Mouse (Mus musculus) limb, embryonic 12.5 days (tissue): ENCODE measurements at regions not wholly inside any gene's neighbourhood (a gene's known extent, or its start where the extent isn't known, plus 50 kb on each side); places are given as distances from the start of the nearest gene placed in this dataset.
A peak's percentile ranks its signal among the peaks of the same experiment; 100 is the strongest.

Experiments
- ATAC-seq: fragments of 200-750 bp; cut with Nextera tagmentation; 2 replicates; pipeline ENCODE4 v1.8.0; 2017; ENCODE audit warnings: low read depth, moderate TSS enrichment; ENCODE audit not compliant: insufficient number of reproducible peaks, insufficient read depth, low FRiP score, low TSS enrichment
- H3K27ac ChIP-seq: fragments of 300-500 bp; sonication (generic); 2 replicates; pipeline ENCODE4 v1.5.1; 2016; ENCODE audit warnings: mild to moderate bottlenecking, moderate library complexity
- H3K27me3 ChIP-seq: fragments of 300-500 bp; sonication (generic); 2 replicates; pipeline ENCODE4 v1.6.1; 2016; ENCODE audit warnings: mild to moderate bottlenecking, moderate library complexity
- H3K36me3 ChIP-seq: fragments of 300-500 bp; sonication (generic); 2 replicates; pipeline ENCODE4 v1.6.1; 2016; ENCODE audit warnings: mild to moderate bottlenecking, moderate library complexity
- H3K4me1 ChIP-seq: fragments of 300-500 bp; sonication (generic); replicated peaks from 2 replicates; pipeline ENCODE4 v1.6.1; 2016
- H3K4me2 ChIP-seq: fragments of 300-500 bp; sonication (generic); 2 replicates; pipeline ENCODE4 v1.6.1; 2016; ENCODE audit warnings: mild to moderate bottlenecking, moderate library complexity
- H3K4me3 ChIP-seq: fragments of 300-500 bp; sonication (generic); replicated peaks from 2 replicates; pipeline ENCODE4 v1.5.1; 2016; ENCODE audit warnings: mild to moderate bottlenecking
- H3K9ac ChIP-seq: fragments of 300-500 bp; sonication (generic); replicated peaks from 2 replicates; pipeline ENCODE4 v1.6.1; 2016; ENCODE audit warnings: mild to moderate bottlenecking, moderate library complexity
- H3K9me3 ChIP-seq: fragments of 300-500 bp; sonication (generic); 2 replicates; pipeline ENCODE4 v1.6.1; 2016; ENCODE audit warnings: mild to moderate bottlenecking, moderate library complexity
- WGBS: fragments of 180-500 bp; shearing (Covaris S2); methylation state at CpG from one replicate; pipeline ENCODE4 v1.1.7; 2016; 5-methylcytosine and 5-hydroxymethylcytosine counted together

GRCm38 (mm10) chr9:47962161-47962560 is 199.7 kb upstream of the Nxpe4 start:
- no peaks in the 10 kb centered on the region for H3K27me3 ChIP-seq
- H3K9ac ChIP-seq: no peak overlapping the region
- H3K4me2 ChIP-seq: no peak overlapping the region
- 0 out of 2 replicates have a peak overlapping the region, but pooled peaks have one; percentile 20 for H3K27ac ChIP-seq
- no peaks in the 10 kb centered on the region for H3K36me3 ChIP-seq
- no peaks in the 10 kb centered on the region for H3K9me3 ChIP-seq
- no peak for ATAC-seq
- H3K4me3 ChIP-seq: no peak overlapping the region
- peaks cover 38% of the 10 kb centered on the region for H3K4me1 ChIP-seq
- WGBS: 62% methylated on average over 4 of the region's 4 CpGs

GRCm38 (mm10) chr9:47962589-47962988 is 199.2 kb upstream of the Nxpe4 start:
- Histone ChIP-seq H3K27ac (peak overlapping the region; percentile 53; the same call in 1 of the 2 replicates), H3K27me3 (no peaks in the 10 kb centered on the region)

GRCm38 (mm10) chr9:47973130-47973529 is 188.7 kb upstream of the Nxpe4 start:
- H3K36me3 ChIP-seq: no peaks in the 10 kb centered on the region
- peaks cover 9% of the 10 kb centered on the region; the same call in 1 of the 2 replicates for H3K4me1 ChIP-seq
- no peak overlapping the region for H3K4me2 ChIP-seq
- 50% methylated on average over 12 of the region's 12 CpGs for WGBS
- no peak for ATAC-seq
- no peak overlapping the region for H3K9ac ChIP-seq
- H3K4me3 ChIP-seq: no peak overlapping the region
- H3K27ac ChIP-seq: no peak overlapping the region
- H3K9me3 ChIP-seq: no peaks in the 10 kb centered on the region
- H3K27me3 ChIP-seq: no peaks in the 10 kb centered on the region

More at GRCm38 (mm10) chr9:47962589-47962988, 199.2 kb upstream of the Nxpe4 start:
- Histone ChIP-seq H3K36me3 (no peaks in the 10 kb centered on the region), H3K4me3 (no peak overlapping the region), H3K9ac (no peak overlapping the region), H3K4me1 (peaks cover 38% of the 10 kb centered on the region), H3K4me2 (no peak overlapping the region), H3K9me3 (no peaks in the 10 kb centered on the region)
- WGBS: 28% methylated on average over 4 of the region's 4 CpGs
- ATAC-seq: no peak

GRCm38 (mm10) chr9:47985356-47986111 is 176.3 kb upstream of the Nxpe4 start:
- no peak overlapping the region for H3K9ac ChIP-seq
- no peak for ATAC-seq
- WGBS: 83% methylated on average over 11 of the region's 11 CpGs
- H3K27ac ChIP-seq: no peak overlapping the region
- H3K9me3 ChIP-seq: no peaks in the 10 kb centered on the region
- no peaks in the 10 kb centered on the region for H3K4me1 ChIP-seq
- H3K27me3 ChIP-seq: no peaks in the 10 kb centered on the region
- no peak overlapping the region for H3K4me3 ChIP-seq
- no peaks in the 10 kb centered on the region for H3K36me3 ChIP-seq
- no peak overlapping the region for H3K4me2 ChIP-seq

- Histone ChIP-seq H3K4me2 (no peak overlapping the region), H3K27me3 (no peaks in the 10 kb centered on the region), H3K9me3 (no peaks in the 10 kb centered on the region), H3K27ac (no peak overlapping the region), H3K36me3 (no peaks in the 10 kb centered on the region), H3K9ac (no peak overlapping the region), H3K4me3 (no peak overlapping the region), H3K4me1 (no peaks in the 10 kb centered on the region)
- WGBS: 94% methylated on average over 4 of the region's 4 CpGs
- no peak for ATAC-seq
These were observed 174.6 kb upstream of the Nxpe4 start for GRCm38 (mm10) chr9:47987266-47987665.

GRCm38 (mm10) chr9:47994671-47995070 is 167.2 kb upstream of the Nxpe4 start:
- Histone ChIP-seq H3K4me2 (no peak overlapping the region), H3K27me3 (no peaks in the 10 kb centered on the region), H3K9ac (no peak overlapping the region), H3K9me3 (no peaks in the 10 kb centered on the region), H3K36me3 (no peaks in the 10 kb centered on the region), H3K27ac (no peak overlapping the region), H3K4me3 (no peak overlapping the region), H3K4me1 (no peaks in the 10 kb centered on the region)
- no peak for ATAC-seq
- 68% methylated on average over 4 of the region's 4 CpGs for WGBS

- no peak overlapping the region for H3K9ac ChIP-seq
- no peaks in the 10 kb centered on the region for H3K9me3 ChIP-seq
- no peaks in the 10 kb centered on the region for H3K36me3 ChIP-seq
- 83% methylated on average over 12 of the region's 12 CpGs for WGBS
- no peaks in the 10 kb centered on the region for H3K27me3 ChIP-seq
- ATAC-seq: no peak
- peaks cover 1% of the 10 kb centered on the region; the same call in 1 of the 2 replicates for H3K4me1 ChIP-seq
- H3K4me3 ChIP-seq: no peak overlapping the region
- H3K4me2 ChIP-seq: no peak overlapping the region
- no peak overlapping the region for H3K27ac ChIP-seq
These were observed 162.2 kb upstream of the Nxpe4 start for GRCm38 (mm10) chr9:47999632-48000031.

- Histone ChIP-seq H3K27ac (no peak overlapping the region), H3K4me1 (no peaks in the 10 kb centered on the region), H3K9me3 (no peaks in the 10 kb centered on the region), H3K4me2 (no peak overlapping the region), H3K27me3 (no peaks in the 10 kb centered on the region), H3K36me3 (no peaks in the 10 kb centered on the region), H3K9ac (no peak overlapping the region), H3K4me3 (no peak overlapping the region)
- no peak for ATAC-seq
- WGBS: 92% methylated on average over 3 of the region's 3 CpGs
These were observed 132.8 kb upstream of the Nxpe4 start for GRCm38 (mm10) chr9:48029021-48029420.

- Histone ChIP-seq H3K9me3 (no peaks in the 10 kb centered on the region), H3K4me1 (no peaks in the 10 kb centered on the region), H3K27ac (no peak overlapping the region), H3K4me2 (no peak overlapping the region), H3K36me3 (no peaks in the 10 kb centered on the region), H3K9ac (no peak overlapping the region), H3K4me3 (no peak overlapping the region), H3K27me3 (no peaks in the 10 kb centered on the region)
- 93% methylated on average over 3 of the region's 3 CpGs for WGBS
- no peak for ATAC-seq
These were observed 131.0 kb upstream of the Nxpe4 start for GRCm38 (mm10) chr9:48030839-48031238.

- Histone ChIP-seq H3K9me3 (no peaks in the 10 kb centered on the region), H3K4me1 (no peaks in the 10 kb centered on the region), H3K4me3 (no peak overlapping the region), H3K27me3 (no peaks in the 10 kb centered on the region), H3K36me3 (no peaks in the 10 kb centered on the region), H3K4me2 (no peak overlapping the region), H3K9ac (no peak overlapping the region), H3K27ac (no peak overlapping the region)
- no peak for ATAC-seq
These were observed 125.9 kb upstream of the Nxpe4 start for GRCm38 (mm10) chr9:48035959-48036358.

GRCm38 (mm10) chr9:48044826-48045225 is 117.0 kb upstream of the Nxpe4 start:
- H3K4me3 ChIP-seq: no peak overlapping the region
- H3K4me2 ChIP-seq: no peak overlapping the region
- no peak for ATAC-seq
- no peak overlapping the region for H3K9ac ChIP-seq
- no peaks in the 10 kb centered on the region for H3K9me3 ChIP-seq
- H3K27me3 ChIP-seq: no peaks in the 10 kb centered on the region
- no peaks in the 10 kb centered on the region for H3K4me1 ChIP-seq
- H3K27ac ChIP-seq: no peak overlapping the region
- H3K36me3 ChIP-seq: no peaks in the 10 kb centered on the region

- H3K27me3 ChIP-seq: no peaks in the 10 kb centered on the region
- H3K27ac ChIP-seq: no peak overlapping the region
- H3K4me2 ChIP-seq: no peak overlapping the region
- no peaks in the 10 kb centered on the region for H3K4me1 ChIP-seq
- 81% methylated on average over 4 of the region's 4 CpGs for WGBS
- no peak overlapping the region for H3K4me3 ChIP-seq
- no peak overlapping the region for H3K9ac ChIP-seq
- H3K9me3 ChIP-seq: no peaks in the 10 kb centered on the region
- H3K36me3 ChIP-seq: no peaks in the 10 kb centered on the region
- no peak for ATAC-seq
These were observed 114.0 kb upstream of the Nxpe4 start for GRCm38 (mm10) chr9:48047846-48048245.
